Mouse (Mus musculus) heart, adult 2 months (tissue): ENCODE data around the gene Ip6k2. TPM values are rescaled to one million over a fixed set of nuclear protein-coding genes. Genes with fewer than 3 reads are reported as not detected.
A peak's percentile ranks its signal among the peaks of the same experiment; 100 is the strongest.

Source experiments
- DNase-seq, 2 experiments: peaks; one replicate each; pipeline ENCODE4 v3.0.0; 2021
- H3K27ac ChIP-seq: fragments of 200-600 bp; 2 replicates; pipeline ENCODE4 v1.8.1; 2022
- H3K27me3 ChIP-seq: fragments of 200-500 bp; 2 replicates; pipeline ENCODE4 v1.6.1; 2012; ENCODE audit warnings: mild to moderate bottlenecking, low read length, inconsistent platforms, mixed read lengths; ENCODE audit not compliant: control insufficient read depth, insufficient read depth
- H3K36me3 ChIP-seq: fragments of 200-500 bp; 2 replicates; pipeline ENCODE4 v1.6.1; 2012; ENCODE audit warnings: low read length, inconsistent platforms; ENCODE audit not compliant: control insufficient read depth, insufficient read depth
- H3K4me1 ChIP-seq: fragments of 200-500 bp; 2 replicates; pipeline ENCODE4 v1.6.1; 2011; ENCODE audit warnings: low read length; ENCODE audit not compliant: control insufficient read depth, insufficient read depth
- H3K4me3 ChIP-seq: fragments of 200-600 bp; 2 replicates; pipeline ENCODE4 v1.8.1; 2022
- H3K79me2 ChIP-seq: fragments of 200-500 bp; replicated peaks from 2 replicates; pipeline ENCODE4 v1.6.1; 2012; ENCODE audit warnings: mild to moderate bottlenecking, inconsistent platforms, low read length, moderate library complexity, mixed read lengths; ENCODE audit not compliant: control insufficient read depth, insufficient read depth
- H3K9ac ChIP-seq: fragments of 200-500 bp; 2 replicates; pipeline ENCODE4 v1.6.1; 2012; ENCODE audit warnings: low read depth, mild to moderate bottlenecking, control low read depth, inconsistent platforms, low read length, mixed read lengths
- CTCF ChIP-seq: fragments of 200-600 bp; IDR thresholded peaks from 2 replicates; pipeline ENCODE4 v1.8.1; 2022; ENCODE audit warnings: antibody characterized with exemption, mild to moderate bottlenecking, moderate library complexity
- EP300 ChIP-seq: fragments of 200-500 bp; IDR thresholded peaks from 2 replicates; pipeline ENCODE4 v1.6.1; 2011; ENCODE audit warnings: low read depth, low read length, control low read depth; ENCODE audit not compliant: insufficient read depth
- POLR2A ChIP-seq: fragments of 200-500 bp; IDR thresholded peaks from 2 replicates; pipeline ENCODE4 v1.6.1; 2011; ENCODE audit warnings: mild to moderate bottlenecking, low read depth, low read length, control low read depth; ENCODE audit not compliant: insufficient read depth
- WGBS: fragments of 180-500 bp; shearing (Covaris S2); methylation state at CpG from one replicate; pipeline ENCODE4 v1.1.7; 2018; 5-methylcytosine and 5-hydroxymethylcytosine counted together
- intact Hi-C: fragments of 180-260 bp; cut with DNase I; formaldehyde crosslinking; loops from one replicate; pipeline ENCODE4 v1.15.1; 2025
- microRNA-seq, 2 experiments: library from miRNA; unstranded; fragments of <30 nt; microRNA quantifications; one replicate each; pipeline ENCODE4 v1.2.0; 2021
- polyA plus RNA-seq: library from polyadenylated mRNA; depleted of rRNA; stranded (reverse); fragments of >200 nt; gene quantifications from 2 replicates; pipeline ENCODE4 v1.2.3, GENCODE M21; 2012; rRNA removed
- total RNA-seq, 2 experiments: library from RNA; stranded (reverse); gene quantifications; 2 replicates each; pipeline ENCODE4 v1.2.3; 2021

Ip6k2 gene
- total and polyA plus RNA-seq, 3 experiments = 19.2 to 22.3 (median 20.6) TPM

DNA sequence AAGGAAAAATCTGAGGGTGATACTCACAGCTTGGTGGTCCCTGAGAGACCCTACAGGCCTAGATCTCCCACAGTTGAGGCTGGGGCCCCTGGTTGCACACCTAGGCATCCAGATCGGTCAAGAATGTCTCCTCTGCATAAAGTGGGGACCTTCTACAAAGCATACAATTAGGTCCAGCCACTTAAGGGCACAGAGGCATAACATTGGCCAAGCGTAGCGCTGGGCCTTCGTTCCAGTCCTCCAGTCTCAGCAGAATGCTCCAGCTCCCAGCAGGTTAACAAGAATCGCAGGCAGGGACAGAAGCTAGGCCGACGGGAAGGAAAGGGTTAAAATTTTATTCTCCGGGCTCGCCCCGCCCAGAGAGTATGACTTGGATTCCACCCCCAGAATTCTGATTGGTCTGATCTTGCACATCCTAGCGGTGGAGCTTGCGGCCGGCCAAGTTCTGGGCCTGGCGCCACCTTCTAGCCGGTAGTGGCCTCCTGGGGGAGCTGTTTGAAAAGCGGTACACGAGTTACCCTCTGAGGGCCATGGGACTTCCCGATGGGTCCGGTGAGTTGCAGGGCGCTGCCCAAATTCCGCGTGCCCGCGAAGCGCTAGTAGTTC lies 70.1 kb downstream of the Ip6k2 start:
- WGBS = 3% methylated on average over 25 of the region's 25 CpGs
- H3K4me1 ChIP-seq = peaks cover 4% of the 10 kb centered on the region; the same call in 1 of the 2 replicates
- H3K4me3 ChIP-seq = peak overlapping the region; percentile 70
- peak overlapping the region; percentile 76 for H3K9ac ChIP-seq
- TF ChIP-seq POLR2A (no peak; the same call in 1 of the 2 replicates), EP300 (peak; percentile 76), CTCF (peak; percentile 89)
- DNase-seq = peak; percentile 91 to 96
- no peaks in the 10 kb centered on the region for H3K27me3 ChIP-seq
- H3K36me3 ChIP-seq = no peaks in the 10 kb centered on the region
- intact Hi-C loops = no loop called here
- no peaks in the 10 kb centered on the region for H3K79me2 ChIP-seq
- H3K27ac ChIP-seq = peak overlapping the region; percentile 92

DNA sequence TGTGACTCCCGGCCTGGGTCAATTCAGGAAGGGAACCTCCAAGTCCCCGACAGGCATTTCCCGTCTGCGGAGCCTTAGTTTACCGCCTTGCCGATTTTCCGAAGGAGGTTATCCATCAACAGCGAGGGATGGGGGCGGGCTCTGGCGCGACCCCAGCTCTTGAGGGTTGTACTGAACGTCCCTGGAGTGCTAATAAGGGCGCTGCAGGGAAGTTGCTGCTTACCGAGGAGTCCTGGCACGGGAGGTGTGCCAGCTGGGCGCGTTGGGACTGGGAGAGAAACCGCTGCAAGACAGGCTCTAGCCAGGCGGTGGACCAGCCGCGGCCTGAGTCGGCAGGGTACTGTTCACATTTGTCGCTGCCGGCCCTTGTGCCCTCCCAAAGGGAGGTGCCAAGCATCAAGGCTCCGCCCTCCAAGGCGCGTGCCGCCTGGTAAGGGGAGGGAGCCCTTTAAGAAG lies 70.7 kb downstream of the Ip6k2 start:
- WGBS = under 1% methylated on average over 28 of the region's 28 CpGs
- TF ChIP-seq POLR2A (peak; percentile 90), EP300 (no peak), CTCF (no peak; the same call in 1 of the 2 replicates)
- intact Hi-C loops = no loop called here
- H3K9ac ChIP-seq = peak overlapping the region; percentile 76
- DNase-seq = peak; percentile 89 to 90
- H3K79me2 ChIP-seq = no peaks in the 10 kb centered on the region
- no peaks in the 10 kb centered on the region for H3K36me3 ChIP-seq
- H3K4me1 ChIP-seq = peaks cover 6% of the 10 kb centered on the region; the same call in 1 of the 2 replicates
- no peaks in the 10 kb centered on the region for H3K27me3 ChIP-seq
- peak overlapping the region; percentile 92 for H3K27ac ChIP-seq
- peak overlapping the region; percentile 70 for H3K4me3 ChIP-seq

DNA sequence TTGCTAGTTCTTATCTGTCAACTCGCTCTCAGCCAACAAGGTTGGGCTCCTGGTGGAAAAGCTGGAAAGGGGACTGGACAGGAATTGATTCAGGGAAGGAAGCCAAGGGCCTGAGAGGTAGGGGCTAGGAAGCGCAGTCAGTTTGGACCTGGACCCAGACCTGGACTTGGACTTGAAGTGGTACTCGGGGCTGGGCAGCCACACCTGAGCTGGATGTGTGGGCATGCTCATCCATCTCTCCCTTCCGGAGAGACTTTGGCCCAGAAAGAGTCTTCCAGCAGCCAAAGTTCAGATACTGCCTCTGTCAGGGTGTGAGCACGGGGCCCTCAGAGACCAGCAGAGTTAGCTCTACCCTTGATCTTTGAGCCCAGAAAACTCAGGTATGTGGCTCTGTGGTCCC lies 71.7 kb downstream of the Ip6k2 start:
- peak in 1 of 2 experiments; percentile 35 for DNase-seq
- TF ChIP-seq POLR2A (no peak), CTCF (no peak; the same call in 1 of the 2 replicates), EP300 (no peak)
- intact Hi-C loops = no loop called here
- H3K27ac ChIP-seq = no peak overlapping the region; the same call in 1 of the 2 replicates
- WGBS = 43% methylated on average over 5 of the region's 5 CpGs
- H3K27me3 ChIP-seq = no peaks in the 10 kb centered on the region
- H3K36me3 ChIP-seq = no peaks in the 10 kb centered on the region
- no peaks in the 10 kb centered on the region for H3K79me2 ChIP-seq
- no peak overlapping the region for H3K4me3 ChIP-seq
- H3K9ac ChIP-seq = no peak overlapping the region
- H3K4me1 ChIP-seq = peaks cover 6% of the 10 kb centered on the region; the same call in 1 of the 2 replicates

Small RNAs within 50 kb of the gene (microRNA-seq; reads per million reads assigned to microRNA genes)
- gene Gm23156 = 0 reads per million in 2 experiments

Other genes starting within 250 kb of the Ip6k2 start
- 10 to 100 TPM; 47.8 to 51.2 TPM for gene Impdh2, start 223.5 kb upstream of the Ip6k2 start, total RNA-seq
- gene Impdh2, start 223.5 kb upstream of the Ip6k2 start, polyA plus RNA-seq = 55.5 and 65.0 TPM in 2 replicates
- 10 to 100 TPM; 61.9 to 88.1 TPM for gene Ndufaf3, start 216.4 kb upstream of the Ip6k2 start, total RNA-seq
- gene Ndufaf3, start 216.4 kb upstream of the Ip6k2 start, polyA plus RNA-seq = 60.7 and 69.1 TPM in 2 replicates
- 10 to 100 TPM; 22.8 to 25.6 TPM for gene Dalrd3, start 213.9 kb upstream of the Ip6k2 start, total RNA-seq
- 79.2 and 81.5 TPM in 2 replicates for gene Dalrd3, start 213.9 kb upstream of the Ip6k2 start, polyA plus RNA-seq
- 10 to 100 TPM; 13.3 to 17.2 TPM for gene Wdr6, start 205.1 kb upstream of the Ip6k2 start, total RNA-seq
- gene Wdr6, start 205.1 kb upstream of the Ip6k2 start, polyA plus RNA-seq = 16.5 and 21.9 TPM in 2 replicates
- 10 to 100 TPM; 14.2 to 15.3 TPM for gene P4htm, start 186.1 kb upstream of the Ip6k2 start, total RNA-seq
- 21.0 and 25.2 TPM in 2 replicates for gene P4htm, start 186.1 kb upstream of the Ip6k2 start, polyA plus RNA-seq
- 10 to 100 TPM; 42.5 to 45.5 TPM for gene Arih2, start 134.4 kb upstream of the Ip6k2 start, total RNA-seq
- 25.9 and 40.5 TPM in 2 replicates for gene Arih2, start 134.4 kb upstream of the Ip6k2 start, polyA plus RNA-seq
- 100 to 1,000 TPM; 190 to 203 TPM for gene Slc25a20, start 121.7 kb upstream of the Ip6k2 start, total RNA-seq
- gene Slc25a20, start 121.7 kb upstream of the Ip6k2 start, polyA plus RNA-seq = 122 and 169 TPM in 2 replicates
- gene Prkar2a, start 94.5 kb upstream of the Ip6k2 start, total RNA-seq = 10 to 100 TPM; 78.8 to 82.8 TPM
- 22.9 and 42.6 TPM in 2 replicates for gene Prkar2a, start 94.5 kb upstream of the Ip6k2 start, polyA plus RNA-seq
- 1 to 10 TPM; 7.8 to 8.9 TPM for gene Nckipsd, start 24.6 kb downstream of the Ip6k2 start, total RNA-seq
- 16.8 and 19.6 TPM in 2 replicates for gene Nckipsd, start 24.6 kb downstream of the Ip6k2 start, polyA plus RNA-seq
- under 1 TPM; 0.02 to 0.03 TPM for gene Celsr3, start 42.5 kb downstream of the Ip6k2 start, total RNA-seq
- gene Celsr3, start 42.5 kb downstream of the Ip6k2 start, polyA plus RNA-seq = 0.06 and 0.41 TPM in 2 replicates
- gene Slc26a6, start 69.5 kb downstream of the Ip6k2 start, total RNA-seq = 10 to 100 TPM; 20.8 to 24.3 TPM
- 34.5 and 47.8 TPM in 2 replicates for gene Slc26a6, start 69.5 kb downstream of the Ip6k2 start, polyA plus RNA-seq
- gene Tmem89, start 130.8 kb downstream of the Ip6k2 start, total RNA-seq = not detected
- gene Tmem89, start 130.8 kb downstream of the Ip6k2 start, polyA plus RNA-seq = 0.35 and 0.47 TPM in 2 replicates
- 1,000 to 10,000 TPM; 2,061 to 2,422 TPM for gene Uqcrc1, start 152.8 kb downstream of the Ip6k2 start, total RNA-seq
- 2,481 and 2,989 TPM in 2 replicates for gene Uqcrc1, start 152.8 kb downstream of the Ip6k2 start, polyA plus RNA-seq
- gene Col7a1, start 169.8 kb downstream of the Ip6k2 start, total RNA-seq = under 1 TPM; 0.30 to 0.47 TPM
- 0.57 and 1.1 TPM in 2 replicates for gene Col7a1, start 169.8 kb downstream of the Ip6k2 start, polyA plus RNA-seq
- not detected for gene Ucn2, start 202.2 kb downstream of the Ip6k2 start, total RNA-seq
- gene Ucn2, start 202.2 kb downstream of the Ip6k2 start, polyA plus RNA-seq = 0.20 TPM in 1 of 2 replicates, not detected in the other
- 1 to 10 TPM; 1.3 to 1.9 TPM for gene Pfkfb4, start 208.0 kb downstream of the Ip6k2 start, total RNA-seq
- gene Pfkfb4, start 208.0 kb downstream of the Ip6k2 start, polyA plus RNA-seq = 7.3 and 7.4 TPM in 2 replicates